Mouse (Mus musculus) forebrain, embryonic 11.5 days (tissue): ENCODE measurements around the gene Exoc4. TPM values are rescaled to one million over a fixed set of nuclear protein-coding genes. Genes with fewer than 3 reads are reported as not detected.
A peak's percentile ranks its signal among the peaks of the same experiment; 100 is the strongest.

ENCODE experiments used
- ATAC-seq: fragments of 200-750 bp; cut with Nextera tagmentation; replicated peaks from 2 replicates; pipeline ENCODE4 v1.8.0; 2017; ENCODE audit warnings: moderate TSS enrichment; ENCODE audit not compliant: low FRiP score
- DNase-seq: peaks from one replicate; pipeline ENCODE4 v3.0.0-alpha.2; 2017; ENCODE audit warnings: low spot score
- H3K27ac ChIP-seq: fragments of 300-500 bp; sonication (generic); 2 replicates; pipeline ENCODE4 v1.5.1; 2014; ENCODE audit warnings: low read depth, low read length
- H3K27me3 ChIP-seq: fragments of 300-500 bp; sonication (generic); 2 replicates; pipeline ENCODE4 v1.6.1; 2014; ENCODE audit warnings: mild to moderate bottlenecking, low read length, mixed read lengths; ENCODE audit not compliant: control insufficient read depth, insufficient read depth
- H3K36me3 ChIP-seq: fragments of 300-500 bp; sonication (generic); 2 replicates; pipeline ENCODE4 v1.6.1; 2014; ENCODE audit warnings: mild to moderate bottlenecking, low read length, moderate library complexity, mixed read lengths; ENCODE audit not compliant: control insufficient read depth, insufficient read depth
- H3K4me1 ChIP-seq: fragments of 300-500 bp; sonication (generic); replicated peaks from 2 replicates; pipeline ENCODE4 v1.6.1; 2014; ENCODE audit warnings: low read length, mixed read lengths; ENCODE audit not compliant: control insufficient read depth, insufficient read depth
- H3K4me2 ChIP-seq: fragments of 300-500 bp; sonication (generic); 2 replicates; pipeline ENCODE4 v1.6.1; 2014; ENCODE audit warnings: low read depth, mild to moderate bottlenecking, low read length, moderate library complexity, mixed read lengths; ENCODE audit not compliant: severe bottlenecking
- H3K4me3 ChIP-seq: fragments of 300-500 bp; sonication (generic); 2 replicates; pipeline ENCODE4 v1.5.1; 2014; ENCODE audit warnings: low read depth, low read length
- H3K9ac ChIP-seq: fragments of 300-500 bp; sonication (generic); 2 replicates; pipeline ENCODE4 v1.6.1; 2014; ENCODE audit warnings: low read length
- H3K9me3 ChIP-seq: fragments of 300-500 bp; sonication (generic); 2 replicates; pipeline ENCODE4 v1.6.1; 2016; ENCODE audit warnings: low read length, mixed read lengths; ENCODE audit not compliant: control insufficient read depth
- WGBS: fragments of 180-500 bp; shearing (Covaris S2); extraction: QIAGEN DNeasy Blood & Tissue Kit; methylation state at CpG from one replicate; pipeline ENCODE4 v1.1.7; 2014; 5-methylcytosine and 5-hydroxymethylcytosine counted together
- polyA plus RNA-seq: library from polyadenylated mRNA; unstranded; fragments of >200 nt; fragmentation: Nextera tagmentation; extraction: Ambion mirVana; gene quantifications from 2 replicates; pipeline ENCODE4 v1.2.1, GENCODE M21; 2014

Gene Exoc4
- polyA plus RNA-seq, 1 experiment from 2014 or later = 41.2 TPM

GRCm38 (mm10) chr6:33955469-33955868 lies 706.6 kb downstream of the Exoc4 start:
- Histone ChIP-seq H3K4me1 (no peaks in the 10 kb centered on the region), H3K27ac (no peak overlapping the region), H3K36me3 (no peaks in the 10 kb centered on the region), H3K27me3 (no peaks in the 10 kb centered on the region), H3K9me3 (no peaks in the 10 kb centered on the region), H3K9ac (no peak overlapping the region), H3K4me3 (no peak overlapping the region), H3K4me2 (no peak overlapping the region)
- no peak for DNase-seq
- 76% methylated on average over 7 of the region's 7 CpGs for WGBS
- no peak for ATAC-seq

DNA sequence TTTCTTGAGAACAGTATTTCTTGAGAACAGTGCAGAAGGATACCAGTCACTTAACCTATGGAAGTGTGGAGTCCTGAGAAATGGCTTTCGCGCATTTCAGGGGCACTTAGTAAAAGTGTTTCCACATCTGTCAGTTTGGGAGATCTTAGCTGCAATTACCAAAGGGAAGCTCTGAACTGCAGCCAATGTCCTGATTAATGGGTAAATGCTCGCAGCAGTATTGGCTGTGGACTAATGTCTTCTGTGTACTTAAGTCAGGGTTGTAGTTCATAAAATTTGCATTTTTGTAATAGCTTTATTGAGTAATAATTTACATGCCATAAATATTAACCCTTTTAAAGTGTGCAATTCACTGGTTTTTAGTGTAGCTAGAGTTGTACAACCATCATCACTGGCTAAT lies 709.4 kb downstream of the Exoc4 start:
- H3K4me1 ChIP-seq = no peaks in the 10 kb centered on the region; the same call in 1 of the 2 replicates

DNA sequence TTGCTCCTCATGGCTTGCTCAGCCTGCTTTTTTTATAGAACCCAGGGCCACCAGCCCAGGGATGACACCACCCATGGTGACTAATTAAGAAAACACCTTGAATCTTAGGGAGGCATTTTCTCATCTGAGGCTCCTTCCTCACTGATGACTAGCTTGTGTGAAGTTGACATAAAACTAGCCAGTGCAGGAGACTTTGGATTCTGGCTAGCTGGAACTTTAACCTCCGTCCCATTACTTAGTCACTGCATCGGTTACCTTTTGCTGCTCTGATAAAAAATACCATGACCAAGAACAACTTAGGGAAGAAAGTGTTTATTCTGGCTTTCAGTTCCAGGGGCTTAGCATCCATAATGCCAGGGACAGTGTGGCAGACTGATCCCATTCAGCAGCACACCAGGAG lies 711.9 kb downstream of the Exoc4 start:
- H3K4me2 ChIP-seq = no peak overlapping the region
- no peak overlapping the region for H3K27ac ChIP-seq
- H3K4me3 ChIP-seq = no peak overlapping the region
- no peaks in the 10 kb centered on the region for H3K36me3 ChIP-seq
- H3K9ac ChIP-seq = no peak overlapping the region
- H3K9me3 ChIP-seq = no peaks in the 10 kb centered on the region
- no peaks in the 10 kb centered on the region; the same call in 1 of the 2 replicates for H3K4me1 ChIP-seq
- DNase-seq = no peak
- no peaks in the 10 kb centered on the region for H3K27me3 ChIP-seq
- ATAC-seq = no peak
- WGBS = 97% methylated on average over 2 of the region's 2 CpGs

More for the DNA sequence above, 709.4 kb downstream of the Exoc4 start:
- Histone ChIP-seq H3K9me3 (no peaks in the 10 kb centered on the region), H3K36me3 (no peaks in the 10 kb centered on the region), H3K4me3 (no peak overlapping the region), H3K27me3 (no peaks in the 10 kb centered on the region), H3K9ac (no peak overlapping the region), H3K27ac (no peak overlapping the region), H3K4me2 (no peak overlapping the region)
- DNase-seq (no peak), ATAC-seq (no peak)
- WGBS = 88% methylated on average over 3 of the region's 3 CpGs

DNA sequence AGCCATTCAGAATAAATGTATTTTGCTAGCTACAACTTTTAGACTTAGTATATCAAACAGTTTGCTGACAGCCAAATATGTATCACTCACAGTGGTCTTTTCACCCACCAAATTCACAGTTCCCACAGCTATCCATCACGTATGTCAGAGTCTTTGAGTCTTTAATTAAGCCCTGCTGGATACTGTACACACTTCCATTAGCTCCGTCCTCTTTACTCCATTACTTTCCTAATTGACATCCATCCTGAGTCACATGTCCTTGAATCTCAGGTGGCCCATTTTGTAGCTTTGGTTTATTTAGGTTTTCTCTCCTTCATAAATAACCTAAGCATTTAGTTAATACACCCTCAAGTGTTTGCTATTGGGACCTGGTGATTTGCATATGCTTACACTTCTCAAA lies 714.2 kb downstream of the Exoc4 start:
- DNase-seq = no peak
- WGBS = 52% methylated on average over 2 of the region's 2 CpGs
- ATAC-seq = no peak
- H3K4me3 ChIP-seq = no peak overlapping the region
- no peaks in the 10 kb centered on the region for H3K27me3 ChIP-seq
- no peaks in the 10 kb centered on the region for H3K36me3 ChIP-seq
- H3K4me1 ChIP-seq = no peaks in the 10 kb centered on the region; the same call in 1 of the 2 replicates
- no peaks in the 10 kb centered on the region for H3K9me3 ChIP-seq
- no peak overlapping the region for H3K9ac ChIP-seq
- H3K4me2 ChIP-seq = no peak overlapping the region
- no peak overlapping the region for H3K27ac ChIP-seq

DNA sequence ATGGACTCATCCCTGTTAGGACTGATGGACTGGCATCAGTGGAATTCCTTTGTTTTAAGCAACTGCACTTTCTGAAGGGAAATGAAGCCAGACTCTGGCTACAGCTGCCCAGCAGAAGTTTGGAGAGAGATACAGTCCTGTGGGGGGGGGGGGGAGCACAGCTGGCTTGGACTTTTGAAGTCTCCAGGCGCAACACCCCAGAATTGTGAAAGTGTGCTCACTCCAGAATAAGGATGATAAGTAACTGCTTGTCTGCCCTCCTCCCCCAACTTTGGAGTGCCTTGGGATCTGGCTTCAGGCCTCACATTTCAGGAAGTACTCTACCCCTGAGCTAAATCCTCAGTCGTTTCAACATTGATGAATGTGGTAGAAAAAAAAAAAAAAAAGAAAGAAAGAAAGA lies 716.7 kb downstream of the Exoc4 start:
- no peak overlapping the region for H3K4me3 ChIP-seq

GRCm38 (mm10) chr6:33968746-33969145 lies 719.9 kb downstream of the Exoc4 start:
- no peaks in the 10 kb centered on the region for H3K36me3 ChIP-seq

More for the DNA sequence above, 716.7 kb downstream of the Exoc4 start:
- Histone ChIP-seq H3K27ac (no peak overlapping the region), H3K4me1 (no peaks in the 10 kb centered on the region; the same call in 1 of the 2 replicates), H3K4me2 (no peak overlapping the region), H3K36me3 (no peaks in the 10 kb centered on the region), H3K27me3 (no peaks in the 10 kb centered on the region), H3K9me3 (no peaks in the 10 kb centered on the region), H3K9ac (no peak overlapping the region)
- no peak for ATAC-seq
- no peak for DNase-seq
- 44% methylated on average over 2 of the region's 2 CpGs for WGBS

GRCm38 (mm10) chr6:33972801-33973200 lies 723.9 kb downstream of the Exoc4 start:
- Histone ChIP-seq H3K27me3 (no peaks in the 10 kb centered on the region), H3K9me3 (no peaks in the 10 kb centered on the region), H3K36me3 (no peaks in the 10 kb centered on the region), H3K4me3 (no peak overlapping the region), H3K27ac (no peak overlapping the region), H3K4me1 (peaks cover 10% of the 10 kb centered on the region), H3K4me2 (no peak overlapping the region), H3K9ac (no peak overlapping the region)
- WGBS = 93% methylated on average over 5 of the region's 5 CpGs
- ATAC-seq (no peak), DNase-seq (no peak)

More at GRCm38 (mm10) chr6:33968746-33969145, 719.9 kb downstream of the Exoc4 start:
- Histone ChIP-seq H3K9ac (no peak overlapping the region), H3K9me3 (no peaks in the 10 kb centered on the region), H3K4me3 (no peak overlapping the region), H3K27me3 (no peaks in the 10 kb centered on the region), H3K27ac (no peak overlapping the region), H3K4me1 (no peaks in the 10 kb centered on the region), H3K4me2 (no peak overlapping the region)
- ATAC-seq (no peak), DNase-seq (no peak)
- WGBS = 90% methylated on average over 2 of the region's 2 CpGs

GRCm38 (mm10) chr6:33976576-33976975 lies 727.7 kb downstream of the Exoc4 start:
- Histone ChIP-seq H3K36me3 (no peaks in the 10 kb centered on the region), H3K27ac (no peak overlapping the region), H3K4me1 (peaks cover 17% of the 10 kb centered on the region), H3K4me2 (no peak overlapping the region), H3K9me3 (no peaks in the 10 kb centered on the region), H3K4me3 (no peak overlapping the region), H3K9ac (no peak overlapping the region), H3K27me3 (no peaks in the 10 kb centered on the region; the same call in 1 of the 2 replicates)
- DNase-seq (no peak), ATAC-seq (no peak)
- 71% methylated on average over 10 of the region's 10 CpGs for WGBS

GRCm38 (mm10) chr6:33977448-33977847 lies 728.6 kb downstream of the Exoc4 start:
- ATAC-seq = peak; percentile 65; the same call in 1 of the 2 replicates
- DNase-seq = peak; percentile 59
- Histone ChIP-seq H3K4me3 (no peak overlapping the region), H3K9ac (no peak overlapping the region), H3K27ac (peak overlapping the region; percentile 18; the same call in 1 of the 2 replicates), H3K9me3 (no peaks in the 10 kb centered on the region), H3K27me3 (no peaks in the 10 kb centered on the region; the same call in 1 of the 2 replicates), H3K36me3 (no peaks in the 10 kb centered on the region), H3K4me1 (peaks cover 17% of the 10 kb centered on the region), H3K4me2 (peak overlapping the region; percentile 18; the same call in 1 of the 2 replicates)
- 32% methylated on average over 4 of the region's 4 CpGs for WGBS
